Mouse (Mus musculus) kidney, postnatal 4 days (tissue): ENCODE data around the gene Gm20431.
"Not testable (repeated sequence)": the region's sequence is repeated elsewhere in the genome, so short reads cannot be mapped to it uniquely, and the experiment has no call there.

Experiments used
- DNase-seq, 2 experiments: peaks; one replicate each; pipeline ENCODE4 v3.0.0; 2021; ENCODE audit warnings: mixed read lengths in 2 of 2

The Gm20431 gene

DNA sequence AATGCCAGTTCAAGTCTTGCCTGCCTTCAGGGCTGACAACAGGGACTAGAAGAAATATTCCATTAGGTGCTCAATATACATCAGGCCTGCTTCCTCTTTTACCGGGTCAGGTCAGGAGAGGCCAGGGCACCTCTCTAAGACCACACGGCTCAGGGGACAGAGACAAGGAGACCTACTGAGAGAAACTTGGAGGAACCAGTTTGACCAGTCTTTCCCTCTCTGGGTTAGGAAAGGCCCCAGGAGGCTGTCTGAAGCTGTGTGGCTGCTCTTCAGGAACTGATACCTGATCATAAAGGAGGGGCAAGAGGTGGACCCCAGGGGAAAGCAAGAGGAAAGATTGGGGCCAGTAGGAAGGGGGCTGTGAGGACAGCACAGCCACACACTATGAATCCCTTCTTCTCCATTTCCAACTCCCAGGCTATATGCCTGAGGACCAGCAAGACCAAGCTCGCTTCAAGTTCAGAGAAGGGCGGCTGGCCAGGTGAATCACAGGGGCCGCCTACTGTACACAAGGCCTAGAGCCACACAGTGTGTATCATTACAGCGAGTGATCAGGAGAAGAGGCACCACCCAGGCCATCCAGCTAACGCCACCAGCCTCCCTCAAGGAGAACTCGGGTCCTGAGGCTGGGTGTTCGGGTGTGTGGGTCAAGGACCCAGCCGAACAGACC lies 2.0 kb downstream of the Gm20431 start:
- DNase-seq: no peak

GRCm38 (mm10) chr2:167658712-167659111 lies 2.6 kb downstream of the Gm20431 start:
- DNase-seq: peak in 1 of 2 experiments; percentile 32

GRCm38 (mm10) chr2:167657973-167658372 lies 3.3 kb downstream of the Gm20431 start:
- no peak for DNase-seq

- peak; percentile 41 to 62 for DNase-seq
Measured at GRCm38 (mm10) chr2:167656629-167657478, 4.4 kb downstream of the Gm20431 start.

GRCm38 (mm10) chr2:167654911-167655600 lies 6.2 kb downstream of the Gm20431 start:
- DNase-seq: no peak

GRCm38 (mm10) chr2:167652694-167653093 lies 8.6 kb downstream of the Gm20431 start:
- DNase-seq: no peak

- no peak for DNase-seq
Measured at GRCm38 (mm10) chr2:167651622-167652021, 9.7 kb downstream of the Gm20431 start.

DNA sequence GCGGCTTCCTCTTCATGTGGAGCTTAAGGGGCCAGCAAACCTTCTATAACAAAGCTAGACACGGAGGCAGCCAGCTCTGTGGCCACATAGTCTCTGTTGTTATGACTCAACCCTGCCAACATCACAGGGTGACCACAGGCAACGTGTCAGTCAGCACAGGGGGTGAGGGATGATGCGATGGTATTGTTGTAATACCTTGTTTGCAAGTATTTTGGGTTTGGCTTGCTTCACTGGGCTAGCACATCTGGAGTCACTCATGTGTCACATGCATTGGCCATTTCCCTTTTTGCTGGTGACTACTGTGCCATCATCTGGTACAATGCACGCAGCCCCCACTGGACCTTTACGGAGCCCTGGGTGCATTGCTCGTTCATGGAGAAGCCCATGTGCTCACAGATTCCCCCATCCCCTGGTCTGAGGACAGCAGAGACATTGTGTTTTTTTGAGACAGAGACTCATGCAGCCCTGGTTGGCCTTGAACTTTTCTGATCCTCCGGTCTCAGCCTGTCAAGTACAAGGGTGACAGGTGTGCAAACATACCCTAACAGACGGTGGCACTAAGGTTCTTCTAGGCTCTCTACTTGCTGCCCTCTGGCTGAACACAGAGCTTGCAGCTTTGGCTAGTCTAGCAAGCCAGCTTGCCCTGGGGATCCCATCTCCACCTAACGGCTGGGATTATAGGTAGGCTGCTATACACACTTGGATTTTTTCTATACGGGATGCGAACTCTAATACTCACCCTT lies 11.8 kb downstream of the Gm20431 start:
- DNase-seq: no peak

- DNase-seq: peak; percentile 37 to 58
Measured at GRCm38 (mm10) chr2:167646411-167646810, 14.9 kb downstream of the Gm20431 start.

GRCm38 (mm10) chr2:167643356-167644052 lies 17.8 kb downstream of the Gm20431 start:
- DNase-seq: not testable (repeated sequence)

GRCm38 (mm10) chr2:167642164-167642563 lies 19.1 kb downstream of the Gm20431 start:
- no peak for DNase-seq

DNA sequence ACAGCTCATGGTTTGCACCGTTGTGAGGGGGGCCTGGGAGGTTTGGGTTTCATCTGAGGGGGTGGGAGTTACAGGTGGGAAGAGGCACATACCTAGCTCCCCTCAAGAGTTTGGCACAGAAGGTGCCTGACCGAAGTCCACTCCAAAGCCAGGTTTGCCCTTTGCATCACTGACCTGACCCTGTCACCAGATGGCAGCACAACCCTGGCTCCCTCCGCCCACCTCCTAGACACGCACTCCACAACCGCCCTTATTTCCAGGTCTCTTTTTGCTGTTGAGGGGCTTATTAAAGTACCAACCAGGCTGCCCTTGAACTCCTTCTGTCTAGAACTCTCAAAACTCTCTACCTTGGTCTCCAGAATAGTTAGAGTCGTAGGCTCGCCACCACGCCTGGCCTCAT lies 20.0 kb downstream of the Gm20431 start:
- DNase-seq: peak; percentile 71 to 77

DNA sequence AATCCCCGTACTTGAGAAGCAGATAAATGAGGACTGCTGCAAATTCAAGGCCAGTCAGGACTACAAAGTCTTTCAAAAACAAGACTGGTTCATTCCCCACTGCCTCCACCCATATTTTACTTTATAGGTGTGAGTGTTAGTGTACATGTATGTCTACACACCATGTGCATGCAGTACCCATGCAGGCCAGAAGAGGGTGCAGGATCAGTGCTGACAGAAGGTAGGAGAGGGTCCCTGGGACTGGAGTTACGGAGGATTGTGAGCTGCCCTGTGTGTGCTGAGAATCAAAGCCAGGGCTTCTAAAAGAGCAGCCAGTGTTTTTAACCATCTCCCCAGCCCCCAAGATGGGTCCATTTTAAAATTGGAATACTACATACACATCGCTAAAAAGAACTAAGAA lies 21.0 kb downstream of the Gm20431 start:
- peak; percentile 71 to 77 for DNase-seq

DNA sequence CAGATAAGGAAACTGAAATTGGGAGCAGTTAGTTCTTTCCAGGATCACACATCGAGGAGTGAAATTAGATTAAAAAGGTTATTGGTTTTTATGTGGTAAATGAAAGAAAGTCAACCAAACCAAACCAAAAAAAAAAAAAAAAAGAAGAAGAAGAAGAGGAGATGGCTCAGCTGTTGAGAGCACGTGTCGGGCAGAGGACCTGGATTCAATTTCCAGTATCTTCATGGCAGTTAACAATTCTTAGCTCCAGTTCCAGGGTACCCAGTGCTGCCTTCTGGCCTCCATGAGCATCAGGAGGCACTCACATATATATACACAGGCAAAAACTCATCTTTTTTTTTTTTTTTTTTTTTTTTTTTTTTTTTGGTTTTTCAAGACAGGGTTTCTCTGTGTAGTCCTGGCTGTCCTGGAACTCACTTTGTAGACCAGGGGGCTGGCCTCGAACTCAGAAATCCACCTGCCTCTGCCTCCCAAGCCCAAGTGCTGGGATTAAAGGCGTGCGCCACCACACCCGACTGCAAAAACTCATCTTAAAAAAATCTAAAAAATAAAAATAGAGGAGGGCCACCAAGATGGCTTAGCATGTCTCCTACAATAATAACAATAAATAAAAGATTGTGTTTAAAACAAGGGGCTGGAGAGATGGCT lies 26.3 kb downstream of the Gm20431 start:
- no peak for DNase-seq

DNA sequence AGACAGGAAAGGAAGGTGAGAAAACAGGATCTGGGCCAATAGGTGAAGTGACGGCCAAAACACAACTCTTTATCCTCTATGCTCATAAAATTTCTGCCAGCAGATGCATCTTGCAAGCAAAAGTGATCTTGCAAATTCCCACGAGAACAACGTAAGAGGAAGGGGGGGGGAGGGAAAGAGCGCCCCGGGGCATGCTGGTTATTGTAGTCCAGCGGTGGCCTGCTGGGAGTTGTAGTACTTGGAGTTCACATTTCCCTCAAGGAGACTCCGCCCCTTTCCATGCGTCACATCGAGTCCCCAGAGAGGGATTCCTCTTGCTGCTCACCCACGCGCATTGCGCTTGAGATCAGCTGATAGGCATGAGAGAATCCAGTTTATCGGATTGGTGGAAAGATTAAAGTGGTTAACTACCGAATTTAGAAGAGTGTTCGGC lies 26.9 kb downstream of the Gm20431 start:
- DNase-seq: peak; percentile 97

GRCm38 (mm10) chr2:167633537-167633872 lies 27.8 kb downstream of the Gm20431 start:
- DNase-seq: no peak

GRCm38 (mm10) chr2:167632731-167633536 lies 28.4 kb downstream of the Gm20431 start:
- no peak for DNase-seq

- DNase-seq: peak; percentile 95 to 98
Measured at GRCm38 (mm10) chr2:167631591-167632448, 29.5 kb downstream of the Gm20431 start, which contains the start of gene Ube2v1. Ube2v1 (minus strand) TSS chr2:167632095.

- DNase-seq: peak; percentile 44 to 61
Measured at GRCm38 (mm10) chr2:167631181-167631590, 30.1 kb downstream of the Gm20431 start.

GRCm38 (mm10) chr2:167630421-167630820 lies 30.9 kb downstream of the Gm20431 start:
- DNase-seq: no peak
